Mouse (Mus musculus): ENCODE measurements around the gene Creb3l1.

Gene Creb3l1

GRCm38 (mm10) chr2:92024274-92024672, at the start of gene Creb3l1:
Creb3l1 (minus strand) TSS chr2:92024502.
- peak; percentile 82 for DNase-seq

DNA sequence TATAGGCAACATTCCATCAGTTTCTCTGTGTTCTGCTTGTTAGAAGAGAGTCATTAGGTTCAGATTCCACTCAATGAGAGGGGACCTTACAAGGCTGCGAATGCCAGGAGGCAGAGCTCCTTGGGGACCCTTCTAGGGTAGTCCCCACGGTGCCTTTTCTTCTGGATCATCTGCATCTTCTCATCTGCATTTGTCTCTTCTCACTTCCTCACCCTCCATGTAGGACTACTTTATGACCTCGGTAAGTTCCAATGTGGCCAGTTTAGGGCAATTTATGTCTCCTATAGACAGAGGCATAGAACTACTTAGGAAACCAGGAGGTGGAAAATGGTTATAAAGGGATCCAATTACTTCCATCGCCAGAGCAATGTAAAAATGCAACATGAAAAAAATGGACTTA, 46.8 kb upstream of the Creb3l1 start:
- no peak for DNase-seq

GRCm38 (mm10) chr2:92069630-92070029, 45.3 kb upstream of the Creb3l1 start:
- DNase-seq = no peak

GRCm38 (mm10) chr2:92067600-92067999, 43.3 kb upstream of the Creb3l1 start:
- no peak for DNase-seq

- DNase-seq = no peak
Observed at GRCm38 (mm10) chr2:92066899-92067298, 42.6 kb upstream of the Creb3l1 start.

DNA sequence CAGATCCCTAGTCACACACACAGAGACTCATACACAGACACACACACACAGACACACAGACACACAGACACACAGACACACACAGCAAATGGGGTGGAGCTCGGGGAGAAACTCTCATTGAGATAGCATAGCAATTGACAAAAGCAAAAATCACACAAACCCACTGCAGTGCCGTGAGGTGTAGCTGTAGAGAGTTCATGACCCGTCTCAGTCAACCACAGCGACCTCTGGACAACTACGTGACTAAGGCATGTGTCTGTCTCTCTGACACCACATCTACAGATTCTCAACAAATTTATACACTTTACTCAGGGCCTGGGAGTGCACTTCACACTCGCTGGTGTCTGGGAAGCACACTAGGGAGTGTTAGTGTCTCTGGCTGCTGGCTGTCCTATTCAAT, 41.6 kb upstream of the Creb3l1 start:
- no peak for DNase-seq

DNA sequence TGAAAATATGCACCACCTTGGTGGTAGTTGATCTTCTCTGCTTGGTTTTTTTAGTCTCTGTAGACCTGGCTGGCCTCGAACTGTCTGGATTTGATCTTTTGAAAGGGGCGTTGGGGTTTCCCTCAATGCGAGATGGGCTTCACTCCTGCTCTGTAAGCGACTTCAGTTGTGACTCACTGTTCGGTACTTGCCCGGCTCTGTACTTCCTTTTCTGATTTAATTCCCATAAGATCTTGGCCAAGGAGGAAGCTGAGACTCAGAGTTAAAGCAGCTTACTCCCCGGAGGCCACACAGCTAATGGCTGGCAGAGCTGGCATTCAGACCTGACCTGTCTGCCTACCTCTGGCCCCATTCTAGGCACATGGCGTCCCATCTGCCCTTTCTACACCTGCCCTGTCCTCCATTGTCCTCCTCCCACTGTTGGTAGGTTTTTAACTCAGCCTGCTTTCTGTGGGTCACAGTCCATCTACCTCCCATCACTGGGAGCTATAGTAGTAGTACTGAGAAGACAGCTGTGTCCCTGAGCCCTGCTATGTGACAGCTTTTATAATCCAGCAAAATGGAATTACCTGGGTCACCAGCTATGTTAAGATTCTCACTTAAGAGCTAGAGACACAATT, 41.1 kb upstream of the Creb3l1 start:
- peak; percentile 49 for DNase-seq

DNA sequence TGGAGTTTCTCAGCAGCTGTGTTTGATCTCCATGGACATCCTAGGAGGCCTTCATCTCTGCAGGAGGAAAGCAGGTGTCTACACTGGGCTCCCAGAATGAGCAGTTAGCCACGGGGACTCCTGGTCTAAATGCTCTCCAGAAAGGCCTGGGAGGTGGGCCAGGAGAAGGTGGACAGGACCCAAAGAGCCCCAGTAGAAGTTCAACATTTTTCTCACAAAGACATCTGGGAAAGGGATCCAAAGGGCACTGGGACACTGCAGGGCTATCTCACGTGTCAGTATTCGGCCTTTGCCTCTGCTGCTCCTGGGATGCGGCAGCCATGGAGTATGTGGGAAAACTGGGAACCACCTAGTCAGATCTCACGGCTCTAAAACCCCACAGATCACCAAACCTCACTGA, 38.8 kb upstream of the Creb3l1 start:
- peak; percentile 71 for DNase-seq

DNA sequence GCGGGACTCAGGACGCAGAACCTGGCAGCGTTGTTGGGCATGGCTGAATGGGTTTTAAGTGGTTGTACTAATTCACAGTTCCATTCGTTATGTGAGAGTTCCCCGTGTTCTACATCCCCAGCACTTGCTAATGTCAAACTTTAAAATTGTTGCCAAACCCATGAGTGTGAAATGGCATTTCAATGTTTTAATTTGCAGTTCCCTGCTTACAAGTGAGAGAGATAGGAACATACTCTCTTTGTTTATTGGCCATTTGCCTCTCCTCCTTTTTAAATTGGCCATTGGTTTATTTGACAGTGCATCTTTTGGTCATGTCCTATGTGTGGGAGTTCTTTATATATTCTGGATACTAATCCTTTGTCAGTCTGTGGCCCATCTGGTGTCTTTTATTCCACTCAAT, 37.0 kb upstream of the Creb3l1 start:
- DNase-seq = no peak

- DNase-seq = peak; percentile 74
Observed at GRCm38 (mm10) chr2:92060291-92060690, 36.0 kb upstream of the Creb3l1 start.

- peak; percentile 47 for DNase-seq
Observed at GRCm38 (mm10) chr2:92059481-92060220, 35.3 kb upstream of the Creb3l1 start.

- no peak for DNase-seq
Observed at GRCm38 (mm10) chr2:92058936-92059335, 34.6 kb upstream of the Creb3l1 start.

GRCm38 (mm10) chr2:92058469-92058868, 34.2 kb upstream of the Creb3l1 start:
- DNase-seq = peak; percentile 91

DNA sequence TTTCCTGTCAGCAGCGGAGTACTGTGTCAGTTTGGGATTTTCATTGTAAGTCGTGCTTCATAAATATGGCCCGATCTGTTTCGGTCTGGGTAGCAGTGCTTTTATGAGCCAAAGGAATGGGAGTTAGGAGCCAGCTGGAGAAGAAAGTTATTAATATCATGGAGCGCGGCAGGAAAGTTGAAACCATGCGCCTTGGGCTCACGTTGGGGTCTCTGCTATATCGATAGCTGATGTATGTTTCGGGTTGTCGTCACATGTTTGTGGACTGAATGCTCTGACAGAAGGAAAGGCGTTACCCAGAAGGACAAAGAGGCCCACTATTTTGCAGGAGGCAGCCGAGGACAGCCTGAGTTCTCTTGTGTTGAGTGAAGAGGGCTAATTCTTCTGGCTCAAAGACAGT, 32.5 kb upstream of the Creb3l1 start:
- DNase-seq = no peak

DNA sequence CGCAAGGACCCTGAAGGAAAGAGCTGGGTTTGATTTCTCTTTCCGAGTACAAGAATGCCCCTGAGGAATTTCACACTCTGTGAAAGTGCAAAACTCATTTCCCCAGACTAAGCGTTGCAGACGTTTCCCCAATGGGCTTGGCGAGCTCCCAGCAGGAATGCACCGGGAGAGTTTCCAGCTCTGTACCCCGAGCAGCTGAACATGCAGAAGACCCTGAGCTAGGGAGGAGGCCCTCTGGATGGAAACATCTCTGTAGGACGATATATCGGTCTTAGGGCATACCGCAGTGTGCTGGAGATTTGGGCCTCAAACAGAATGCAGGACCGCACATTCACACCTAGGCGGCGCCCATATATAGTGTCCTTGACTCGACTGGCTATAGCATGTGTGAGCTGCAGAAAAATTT, 31.5 kb upstream of the Creb3l1 start:
- peak; percentile 57 for DNase-seq

- DNase-seq = peak; percentile 89
Observed at GRCm38 (mm10) chr2:92055101-92055813, 31.0 kb upstream of the Creb3l1 start.

GRCm38 (mm10) chr2:92052754-92053153, 28.5 kb upstream of the Creb3l1 start:
- no peak for DNase-seq

DNA sequence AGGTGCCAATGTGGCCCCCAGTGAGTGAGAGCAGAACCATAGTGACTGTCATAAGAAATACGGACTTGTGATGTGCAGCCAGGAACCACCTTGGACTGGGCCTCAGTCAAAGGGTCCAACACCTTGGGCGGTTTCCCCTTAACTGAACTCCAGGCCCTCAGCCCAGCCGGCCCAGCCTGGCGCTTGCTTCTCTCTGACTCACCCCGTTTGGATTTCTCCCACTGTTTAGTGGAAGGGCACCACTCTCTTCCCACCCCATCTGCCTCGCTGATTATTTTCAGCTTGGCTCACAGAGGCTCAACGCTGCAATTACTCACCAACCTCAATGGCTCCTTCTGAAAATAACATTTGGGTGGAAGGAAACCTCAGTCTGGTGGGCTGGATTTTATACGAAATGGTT, 27.9 kb upstream of the Creb3l1 start:
- DNase-seq = no peak

DNA sequence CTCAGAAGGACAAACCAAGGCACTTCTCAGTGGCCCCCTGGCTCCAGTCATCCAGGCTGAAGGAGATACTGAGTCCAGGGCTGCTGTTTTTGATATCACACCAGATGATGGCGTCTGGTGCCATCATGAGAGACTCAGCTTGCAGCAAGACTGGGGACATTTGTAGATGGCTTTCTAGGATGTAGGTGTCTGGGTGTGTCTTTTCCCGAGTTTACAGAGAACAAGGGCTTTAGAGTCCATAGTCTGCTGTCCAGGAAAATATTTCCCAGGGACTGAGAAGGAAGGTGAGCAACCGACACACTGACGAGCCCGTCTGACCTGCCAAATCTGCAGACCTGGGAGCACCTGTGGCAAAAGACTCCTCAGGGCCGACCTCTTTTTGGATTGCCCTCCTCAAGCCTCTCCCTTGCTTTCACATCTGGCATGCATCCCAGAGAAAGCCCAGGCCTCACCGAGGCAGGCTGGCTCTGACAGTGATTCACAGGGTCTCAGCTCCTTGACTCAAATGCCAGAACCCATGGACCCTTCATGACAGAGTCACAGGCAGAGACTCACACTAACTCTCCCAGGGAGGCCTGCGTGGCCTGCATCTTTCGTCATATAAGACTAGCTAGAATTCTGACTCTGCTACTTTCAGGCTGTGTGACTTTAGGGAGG, 23.9 kb upstream of the Creb3l1 start:
- DNase-seq = no peak

GRCm38 (mm10) chr2:92047601-92048000, 23.3 kb upstream of the Creb3l1 start:
- no peak for DNase-seq

- no peak for DNase-seq
Observed at GRCm38 (mm10) chr2:92043285-92043684, 19.0 kb upstream of the Creb3l1 start.

GRCm38 (mm10) chr2:92041538-92041937, 17.2 kb upstream of the Creb3l1 start:
- no peak for DNase-seq

DNA sequence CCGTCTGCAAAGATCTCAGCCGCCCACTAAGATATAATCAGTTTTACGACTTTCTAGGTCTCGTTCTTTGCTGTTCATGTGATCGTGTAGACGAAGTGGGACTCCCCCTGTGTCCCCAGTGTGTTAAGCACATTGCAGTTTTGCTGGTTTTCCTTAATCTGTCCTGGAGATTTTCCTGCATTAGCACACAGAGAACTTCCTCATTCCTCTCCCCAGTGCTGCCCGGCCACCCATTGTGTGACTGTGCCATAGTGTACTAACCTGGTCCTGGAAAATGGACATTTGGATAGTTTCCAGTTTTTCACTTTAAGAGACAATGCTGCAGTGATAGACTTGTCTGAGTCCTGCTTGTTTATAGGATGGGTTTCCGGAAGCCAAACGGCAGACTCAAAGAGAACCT, 10.0 kb upstream of the Creb3l1 start:
- DNase-seq = no peak

- no peak for DNase-seq
Observed at GRCm38 (mm10) chr2:92030554-92030953, 6.3 kb upstream of the Creb3l1 start.
